Mouse (Mus musculus) kidney, adult 2 months (tissue): ENCODE results near the gene Etv3.

ENCODE experiments used
- CTCF ChIP-seq: fragments of 200-500 bp; conservative IDR thresholded peaks from 2 replicates; pipeline ENCODE4 v1.5.1; 2011; ENCODE audit warnings: low read depth, mild to moderate bottlenecking, control low read depth, low read length, moderate library complexity, mixed read lengths; ENCODE audit not compliant: insufficient read depth, insufficient read length
- POLR2A ChIP-seq: fragments of 200-500 bp; IDR thresholded peaks from one replicate; pipeline ENCODE4 v1.6.1; 2011; ENCODE audit warnings: low read depth, low read length, control low read depth

- TF ChIP-seq CTCF (no peak; the same call in 1 of the 2 replicates), POLR2A (no peak)
These were observed 16.1 kb upstream of the Etv3 start for GRCm38 (mm10) chr3:87509061-87509460.
